Mouse (Mus musculus): Measurements from ENCODE around the gene Chid1. TPM values are rescaled to one million over a fixed set of nuclear protein-coding genes. Genes with fewer than 3 reads are reported as not detected.

The Chid1 gene
- polyA plus RNA-seq, 1 experiment from 2014 or later: 32.9 TPM

- ATAC-seq (ENCODE audit: insufficient read depth, low FRiP score, low TSS enrichment) (no peak), DNase-seq (ENCODE audit: low spot score) (no peak)
- Histone ChIP-seq H3K27ac (ENCODE audit: low read depth, low read length) (no peak overlapping the region), H3K9ac (ENCODE audit: low read length) (0 out of 2 replicates have a peak overlapping the region, but pooled peaks have one; percentile 15), H3K4me1 (ENCODE audit: control insufficient read depth, insufficient read depth, low read length) (peaks cover 3% of the 10 kb centered on the region; the same call in 1 of the 2 replicates), H3K9me3 (ENCODE audit: control insufficient read depth, low read length) (no peaks in the 10 kb centered on the region), H3K4me2 (ENCODE audit: low read depth) (no peak overlapping the region), H3K4me3 (ENCODE audit: low read depth, low read length) (no peak overlapping the region), H3K36me3 (ENCODE audit: control insufficient read depth, insufficient read depth, low read length) (no peaks in the 10 kb centered on the region), H3K27me3 (ENCODE audit: control insufficient read depth, insufficient read depth, low read length) (peaks cover 6% of the 10 kb centered on the region; the same call in 1 of the 2 replicates)
- WGBS: 72% methylated on average over 7 of the region's 7 CpGs
Observed at GRCm38 (mm10) chr7:141487141-141487540, 52.5 kb downstream of the Chid1 start.

GRCm38 (mm10) chr7:141486239-141486638 is 53.4 kb downstream of the Chid1 start:
- Histone ChIP-seq H3K9me3 (ENCODE audit: control insufficient read depth, low read length) (no peaks in the 10 kb centered on the region), H3K36me3 (ENCODE audit: control insufficient read depth, insufficient read depth, low read length) (no peaks in the 10 kb centered on the region), H3K27ac (ENCODE audit: low read depth, low read length) (no peak overlapping the region), H3K4me2 (ENCODE audit: low read depth) (no peak overlapping the region), H3K9ac (ENCODE audit: low read length) (no peak overlapping the region), H3K4me3 (ENCODE audit: low read depth, low read length) (no peak overlapping the region), H3K4me1 (ENCODE audit: control insufficient read depth, insufficient read depth, low read length) (peaks cover 10% of the 10 kb centered on the region), H3K27me3 (ENCODE audit: control insufficient read depth, insufficient read depth, low read length) (peaks cover 6% of the 10 kb centered on the region; the same call in 1 of the 2 replicates)
- ATAC-seq (ENCODE audit: insufficient read depth, low FRiP score, low TSS enrichment) (no peak), DNase-seq (ENCODE audit: low spot score) (no peak)
- 96% methylated on average over 1 of the region's 1 CpGs for WGBS

- Histone ChIP-seq H3K4me3 (ENCODE audit: low read depth, low read length) (no peak overlapping the region), H3K36me3 (ENCODE audit: control insufficient read depth, insufficient read depth, low read length) (no peaks in the 10 kb centered on the region), H3K27me3 (ENCODE audit: control insufficient read depth, insufficient read depth, low read length) (peaks cover 6% of the 10 kb centered on the region; the same call in 1 of the 2 replicates), H3K9ac (ENCODE audit: low read length) (no peak overlapping the region), H3K4me1 (ENCODE audit: control insufficient read depth, insufficient read depth, low read length) (peaks cover 13% of the 10 kb centered on the region), H3K4me2 (ENCODE audit: low read depth) (no peak overlapping the region), H3K9me3 (ENCODE audit: control insufficient read depth, low read length) (no peaks in the 10 kb centered on the region), H3K27ac (ENCODE audit: low read depth, low read length) (no peak overlapping the region)
- 91% methylated on average over 2 of the region's 2 CpGs for WGBS
- ATAC-seq (ENCODE audit: insufficient read depth, low FRiP score, low TSS enrichment) (no peak), DNase-seq (ENCODE audit: low spot score) (no peak)
Observed at GRCm38 (mm10) chr7:141485606-141486005, 54.1 kb downstream of the Chid1 start.

GRCm38 (mm10) chr7:141485186-141485585 is 54.5 kb downstream of the Chid1 start:
- no peak overlapping the region for H3K9ac ChIP-seq (ENCODE audit: low read length)
- H3K9me3 ChIP-seq (ENCODE audit: control insufficient read depth, low read length): no peaks in the 10 kb centered on the region
- H3K4me2 ChIP-seq (ENCODE audit: low read depth): no peak overlapping the region
- ATAC-seq (ENCODE audit: insufficient read depth, low FRiP score, low TSS enrichment): no peak
- no peak for DNase-seq (ENCODE audit: low spot score)
- peaks cover 13% of the 10 kb centered on the region for H3K4me1 ChIP-seq (ENCODE audit: control insufficient read depth, insufficient read depth, low read length)
- no peaks in the 10 kb centered on the region for H3K36me3 ChIP-seq (ENCODE audit: control insufficient read depth, insufficient read depth, low read length)
- 84% methylated on average over 2 of the region's 2 CpGs for WGBS
- H3K4me3 ChIP-seq (ENCODE audit: low read depth, low read length): no peak overlapping the region
- peaks cover 6% of the 10 kb centered on the region for H3K27me3 ChIP-seq (ENCODE audit: control insufficient read depth, insufficient read depth, low read length)
- H3K27ac ChIP-seq (ENCODE audit: low read depth, low read length): no peak overlapping the region

- H3K4me2 ChIP-seq (ENCODE audit: low read depth): no peak overlapping the region
- peaks cover 13% of the 10 kb centered on the region for H3K4me1 ChIP-seq (ENCODE audit: control insufficient read depth, insufficient read depth, low read length)
- no peaks in the 10 kb centered on the region for H3K9me3 ChIP-seq (ENCODE audit: control insufficient read depth, low read length)
- ATAC-seq (ENCODE audit: insufficient read depth, low FRiP score, low TSS enrichment) (no peak), DNase-seq (ENCODE audit: low spot score) (no peak)
- H3K27me3 ChIP-seq (ENCODE audit: control insufficient read depth, insufficient read depth, low read length): peaks cover 6% of the 10 kb centered on the region
- WGBS: 68% methylated on average over 5 of the region's 5 CpGs
- no peak overlapping the region for H3K4me3 ChIP-seq (ENCODE audit: low read depth, low read length)
- H3K9ac ChIP-seq (ENCODE audit: low read length): no peak overlapping the region
- H3K27ac ChIP-seq (ENCODE audit: low read depth, low read length): no peak overlapping the region
- H3K36me3 ChIP-seq (ENCODE audit: control insufficient read depth, insufficient read depth, low read length): no peaks in the 10 kb centered on the region
Observed at GRCm38 (mm10) chr7:141484186-141485120, 55.2 kb downstream of the Chid1 start.

- Histone ChIP-seq H3K4me3 (ENCODE audit: low read depth, low read length) (no peak overlapping the region; the same call in 1 of the 2 replicates), H3K27ac (ENCODE audit: low read depth, low read length) (no peak overlapping the region), H3K27me3 (ENCODE audit: control insufficient read depth, insufficient read depth, low read length) (peaks cover 6% of the 10 kb centered on the region), H3K4me1 (ENCODE audit: control insufficient read depth, insufficient read depth, low read length) (peaks cover 13% of the 10 kb centered on the region), H3K9ac (ENCODE audit: low read length) (no peak overlapping the region), H3K4me2 (ENCODE audit: low read depth) (no peak overlapping the region), H3K36me3 (ENCODE audit: control insufficient read depth, insufficient read depth, low read length) (no peaks in the 10 kb centered on the region), H3K9me3 (ENCODE audit: control insufficient read depth, low read length) (no peaks in the 10 kb centered on the region)
- DNase-seq (ENCODE audit: low spot score) (no peak), ATAC-seq (ENCODE audit: insufficient read depth, low FRiP score, low TSS enrichment) (no peak)
- WGBS: 83% methylated on average over 6 of the region's 6 CpGs
Observed at GRCm38 (mm10) chr7:141483114-141483653, 56.5 kb downstream of the Chid1 start.

GRCm38 (mm10) chr7:141482531-141483024 is 57.1 kb downstream of the Chid1 start:
- H3K4me1 ChIP-seq (ENCODE audit: control insufficient read depth, insufficient read depth, low read length): peaks cover 13% of the 10 kb centered on the region
- H3K9me3 ChIP-seq (ENCODE audit: control insufficient read depth, low read length): no peaks in the 10 kb centered on the region
- ATAC-seq (ENCODE audit: insufficient read depth, low FRiP score, low TSS enrichment) (no peak), DNase-seq (ENCODE audit: low spot score) (no peak)
- WGBS: 5% methylated on average over 11 of the region's 11 CpGs
- H3K27me3 ChIP-seq (ENCODE audit: control insufficient read depth, insufficient read depth, low read length): peaks cover 6% of the 10 kb centered on the region
- H3K27ac ChIP-seq (ENCODE audit: low read depth, low read length): no peak overlapping the region
- H3K4me3 ChIP-seq (ENCODE audit: low read depth, low read length): peak overlapping the region; percentile 57
- peak overlapping the region; percentile 60 for H3K9ac ChIP-seq (ENCODE audit: low read length)
- peak overlapping the region; percentile 97 for H3K4me2 ChIP-seq (ENCODE audit: low read depth)
- H3K36me3 ChIP-seq (ENCODE audit: control insufficient read depth, insufficient read depth, low read length): no peaks in the 10 kb centered on the region

- Histone ChIP-seq H3K36me3 (ENCODE audit: control insufficient read depth, insufficient read depth, low read length) (no peaks in the 10 kb centered on the region), H3K9me3 (ENCODE audit: control insufficient read depth, low read length) (no peaks in the 10 kb centered on the region), H3K27ac (ENCODE audit: low read depth, low read length) (no peak overlapping the region; the same call in 1 of the 2 replicates), H3K9ac (ENCODE audit: low read length) (peak overlapping the region; percentile 60), H3K4me1 (ENCODE audit: control insufficient read depth, insufficient read depth, low read length) (peaks cover 13% of the 10 kb centered on the region), H3K4me3 (ENCODE audit: low read depth, low read length) (peak overlapping the region; percentile 57), H3K27me3 (ENCODE audit: control insufficient read depth, insufficient read depth, low read length) (peaks cover 11% of the 10 kb centered on the region), H3K4me2 (ENCODE audit: low read depth) (peak overlapping the region; percentile 97)
- 1% methylated on average over 68 of the region's 81 CpGs for WGBS
- peak; percentile 56 for ATAC-seq (ENCODE audit: insufficient read depth, low FRiP score, low TSS enrichment)
- peak; percentile 72 for DNase-seq (ENCODE audit: low spot score)
Observed at GRCm38 (mm10) chr7:141481498-141482401, 57.9 kb downstream of the Chid1 start.
